Mouse (Mus musculus) testis, adult 10 weeks (tissue): Measurements from ENCODE around the gene Atl2. TPM values are rescaled to one million over a fixed set of nuclear protein-coding genes. Genes with fewer than 3 reads are reported as not detected.

Experiments used
- polyA plus RNA-seq: library from polyadenylated mRNA; stranded (reverse); fragments of 350-450 nt; fragmentation: Illumina TruSeq; extraction: RNeasy Lipid Tissue Mini Kit (QIAGEN cat#74804); gene quantifications from one replicate; pipeline ENCODE4 v1.2.3, GENCODE M21; 2014; ENCODE audit warnings: low read depth, low replicate concordance

Gene Atl2
- 77.8 TPM for polyA plus RNA-seq

GRCm38 (mm10) chr17:79895911-79896423 lies at the start of gene Atl2:
Gene Atl2, minus strand, starts transcription at chr17:79896123.

Other genes starting within 250 kb of the Atl2 start
- 16.1 TPM for gene Cyp1b1, start 181.1 kb downstream of the Atl2 start, polyA plus RNA-seq
- gene Hnrnpll, start 166.2 kb upstream of the Atl2 start, polyA plus RNA-seq: 186 TPM
- 25.0 TPM for gene Galm, start 231.3 kb upstream of the Atl2 start, polyA plus RNA-seq